In genomic region chr4:156197829-156198205, GRCm38 (mm10) we compare ENCODE assay signal across 7 mouse cellular contexts. TPM values are rescaled to one million over a fixed set of nuclear protein-coding genes. Genes with fewer than 3 reads are reported as not detected.
A peak's percentile ranks its signal among the peaks of the same experiment; 100 is the strongest.
DNase-seq lines count a peak whose midpoint lies in the region; ATAC-seq lines count a peak whose summit lies in the region.

No protein-coding gene starts in this region.

- H3K27me3 ChIP-seq in embryonic facial prominence, embryonic 10.5 days (replicated peaks; ENCODE audit: low read depth, poor library complexity, severe bottlenecking): peaks cover 24% of the 10 kb centered on the region
- H3K27me3 ChIP-seq in limb, embryonic 11.5 days (ENCODE audit: control insufficient read depth, insufficient read depth, low read length): no peaks in the 10 kb centered on the region
- H3K27me3 ChIP-seq in midbrain, embryonic 14.5 days (ENCODE audit: control insufficient read depth, insufficient read depth, low read length): no peaks in the 10 kb centered on the region

- peak; percentile 92 for ATAC-seq in limb, embryonic 11.5 days (ENCODE audit: insufficient number of reproducible peaks, low FRiP score, low TSS enrichment, low read depth)
- ATAC-seq in midbrain, embryonic 14.5 days (ENCODE audit: low FRiP score, low TSS enrichment): peak; percentile 92

- WGBS in embryonic facial prominence, embryonic 10.5 days: under 1% methylated on average over 26 of the region's 26 CpGs
- WGBS in limb, embryonic 11.5 days: under 1% methylated on average over 25 of the region's 26 CpGs
- WGBS in midbrain, embryonic 14.5 days: under 1% methylated on average over 26 of the region's 26 CpGs

- H3K4me3 ChIP-seq in embryonic facial prominence, embryonic 10.5 days: peak overlapping the region; percentile 84
- H3K4me3 ChIP-seq in limb, embryonic 11.5 days (ENCODE audit: low read depth, low read length): peak overlapping the region; percentile 41
- peak overlapping the region; percentile 90 for H3K4me3 ChIP-seq in midbrain, embryonic 14.5 days (replicated peaks; ENCODE audit: low read depth, low read length)

- peaks cover 27% of the 10 kb centered on the region for H3K36me3 ChIP-seq in embryonic facial prominence, embryonic 10.5 days (replicated peaks)
- H3K36me3 ChIP-seq in limb, embryonic 11.5 days (ENCODE audit: control insufficient read depth, insufficient read depth, low read length): peaks cover 4% of the 10 kb centered on the region; the same call in 1 of the 2 replicates
- peaks cover 10% of the 10 kb centered on the region; the same call in 1 of the 2 replicates for H3K36me3 ChIP-seq in midbrain, embryonic 14.5 days (ENCODE audit: control insufficient read depth, insufficient read depth, low read length)

- H3K9ac ChIP-seq in limb, embryonic 11.5 days (ENCODE audit: low read length): peak overlapping the region; percentile 70
- H3K9ac ChIP-seq in midbrain, embryonic 14.5 days (replicated peaks; ENCODE audit: low read length): peak overlapping the region; percentile 59

- peak; percentile 93 for DNase-seq in adrenal gland, postnatal 10 days
- DNase-seq in embryonic facial prominence, embryonic 10.5 days (ENCODE audit: low spot score): no peak
- DNase-seq in heart, adult 11 months: peak; percentile 99
- peak; percentile 88 for DNase-seq in kidney, adult 18-20 months
- peak; percentile 95 for DNase-seq in limb, embryonic 11.5 days (ENCODE audit: low spot score)
- no peak for DNase-seq in midbrain, embryonic 14.5 days
- DNase-seq in spleen, adult 18-20 months: peak; percentile 68 to 75

- H3K4me2 ChIP-seq in limb, embryonic 11.5 days (ENCODE audit: low read depth, severe bottlenecking): peak overlapping the region; percentile 53
- H3K4me2 ChIP-seq in midbrain, embryonic 14.5 days (ENCODE audit: low read length): peak overlapping the region; percentile 88

- H3K4me1 ChIP-seq in embryonic facial prominence, embryonic 10.5 days: peaks cover 53% of the 10 kb centered on the region
- H3K4me1 ChIP-seq in limb, embryonic 11.5 days (ENCODE audit: control insufficient read depth, insufficient read depth, low read length): peaks cover 22% of the 10 kb centered on the region
- peaks cover 27% of the 10 kb centered on the region for H3K4me1 ChIP-seq in midbrain, embryonic 14.5 days (ENCODE audit: control insufficient read depth, insufficient read depth, low read length)

- peak overlapping the region; percentile 96 for H3K27ac ChIP-seq in embryonic facial prominence, embryonic 10.5 days (replicated peaks)
- peak overlapping the region; percentile 97 for H3K27ac ChIP-seq in limb, embryonic 11.5 days (replicated peaks; ENCODE audit: low read depth, low read length)
- peak overlapping the region; percentile 93 for H3K27ac ChIP-seq in midbrain, embryonic 14.5 days (replicated peaks; ENCODE audit: low read depth, low read length)

- H3K9me3 ChIP-seq in embryonic facial prominence, embryonic 10.5 days: no peaks in the 10 kb centered on the region
- H3K9me3 ChIP-seq in limb, embryonic 11.5 days (ENCODE audit: control insufficient read depth, low read length): no peaks in the 10 kb centered on the region
- no peaks in the 10 kb centered on the region for H3K9me3 ChIP-seq in midbrain, embryonic 14.5 days (ENCODE audit: control insufficient read depth, low read length)

RNA-seq across cellular contexts. Expression of gene Agrn, which starts 0.5 kb away (rescaled TPM):
- 10 to 100 TPM; 59.6 to 82.4 TPM for total RNA-seq in adrenal gland, postnatal 10 days (2021)
- 59.0 and 61.7 TPM in 2 replicates for polyA plus RNA-seq in embryonic facial prominence, embryonic 10.5 days (2016; fragmentation: Nextera tagmentation; extraction: Ambion mirVana)
- polyA plus RNA-seq in limb, embryonic 11.5 days (2014; fragmentation: Nextera tagmentation; extraction: Ambion mirVana): 38.6 and 41.5 TPM in 2 replicates
- 122 and 142 TPM in 2 replicates for polyA plus RNA-seq in midbrain, embryonic 14.5 days (2014; fragmentation: Nextera tagmentation; extraction: Ambion mirVana)

RNA-seq across cellular contexts. Expression of gene Isg15, which starts 2.8 kb away (rescaled TPM):
- 1 to 10 TPM; 1.6 to 2.2 TPM for total RNA-seq in adrenal gland, postnatal 10 days (2021)
- polyA plus RNA-seq in embryonic facial prominence, embryonic 10.5 days (2016; fragmentation: Nextera tagmentation; extraction: Ambion mirVana): 0.34 and 0.47 TPM in 2 replicates
- polyA plus RNA-seq in limb, embryonic 11.5 days (2014; fragmentation: Nextera tagmentation; extraction: Ambion mirVana): 0.20 TPM in 1 of 2 replicates, not detected in the other
- 0.51 and 2.5 TPM in 2 replicates for polyA plus RNA-seq in midbrain, embryonic 14.5 days (2014; fragmentation: Nextera tagmentation; extraction: Ambion mirVana)

RNA-seq across cellular contexts. Expression of gene AW011738, which starts 5.3 kb away (rescaled TPM):
- 1 to 10 TPM; 2.6 to 3.5 TPM for total RNA-seq in adrenal gland, postnatal 10 days (2021)
- polyA plus RNA-seq in embryonic facial prominence, embryonic 10.5 days (2016; fragmentation: Nextera tagmentation; extraction: Ambion mirVana): 2.2 and 2.7 TPM in 2 replicates
- polyA plus RNA-seq in limb, embryonic 11.5 days (2014; fragmentation: Nextera tagmentation; extraction: Ambion mirVana): 0.28 and 0.70 TPM in 2 replicates
- polyA plus RNA-seq in midbrain, embryonic 14.5 days (2014; fragmentation: Nextera tagmentation; extraction: Ambion mirVana): 0.84 and 0.96 TPM in 2 replicates

RNA-seq across cellular contexts. Expression of gene Perm1, which starts 17.9 kb away (rescaled TPM):
- total RNA-seq in adrenal gland, postnatal 10 days (2021): 10 to 100 TPM in 1 of 2 experiments, 1 to 10 TPM in 1; 9.8 to 28.4 TPM
- 0.60 and 0.65 TPM in 2 replicates for polyA plus RNA-seq in embryonic facial prominence, embryonic 10.5 days (2016; fragmentation: Nextera tagmentation; extraction: Ambion mirVana)
- 0.26 and 0.35 TPM in 2 replicates for polyA plus RNA-seq in limb, embryonic 11.5 days (2014; fragmentation: Nextera tagmentation; extraction: Ambion mirVana)
- polyA plus RNA-seq in midbrain, embryonic 14.5 days (2014; fragmentation: Nextera tagmentation; extraction: Ambion mirVana): 1.9 and 2.0 TPM in 2 replicates

RNA-seq across cellular contexts. Expression of gene Plekhn1, which starts 36.8 kb away (rescaled TPM):
- total RNA-seq in adrenal gland, postnatal 10 days (2021): 10 to 100 TPM; 13.3 to 20.3 TPM
- polyA plus RNA-seq in embryonic facial prominence, embryonic 10.5 days (2016; fragmentation: Nextera tagmentation; extraction: Ambion mirVana): 22.5 and 23.9 TPM in 2 replicates
- 20.1 and 20.2 TPM in 2 replicates for polyA plus RNA-seq in limb, embryonic 11.5 days (2014; fragmentation: Nextera tagmentation; extraction: Ambion mirVana)
- 27.7 and 31.5 TPM in 2 replicates for polyA plus RNA-seq in midbrain, embryonic 14.5 days (2014; fragmentation: Nextera tagmentation; extraction: Ambion mirVana)

Comparison
In these comparisons a context has a peak if more than half of its experiments do, and no peak if none do; other contexts are left out.
1. DNase-seq: peak in adrenal gland, postnatal 10 days (single experiment), heart, adult 11 months (single experiment), kidney, adult 18-20 months (single experiment), limb, embryonic 11.5 days (single experiment) and spleen, adult 18-20 months (2 of 2); none in embryonic facial prominence, embryonic 10.5 days (single experiment) and midbrain, embryonic 14.5 days (single experiment).
2. Peak in every context shown above with its lines, with median percentiles within 50 percentile points of each other: H3K27ac ChIP-seq and H3K4me3 ChIP-seq.